Mouse (Mus musculus): ENCODE measurements at regions not wholly inside any gene's neighbourhood (a gene's known extent, or its start where the extent isn't known, plus 50 kb on each side); places are given as distances from the start of the nearest gene placed in this dataset.

GRCm38 (mm10) chr1:45723369-45723768, 71.6 kb upstream of the Wdr75 start:
- intact Hi-C loops (cut with DNase I) = no loop called here
- DNase-seq = no peak

DNA sequence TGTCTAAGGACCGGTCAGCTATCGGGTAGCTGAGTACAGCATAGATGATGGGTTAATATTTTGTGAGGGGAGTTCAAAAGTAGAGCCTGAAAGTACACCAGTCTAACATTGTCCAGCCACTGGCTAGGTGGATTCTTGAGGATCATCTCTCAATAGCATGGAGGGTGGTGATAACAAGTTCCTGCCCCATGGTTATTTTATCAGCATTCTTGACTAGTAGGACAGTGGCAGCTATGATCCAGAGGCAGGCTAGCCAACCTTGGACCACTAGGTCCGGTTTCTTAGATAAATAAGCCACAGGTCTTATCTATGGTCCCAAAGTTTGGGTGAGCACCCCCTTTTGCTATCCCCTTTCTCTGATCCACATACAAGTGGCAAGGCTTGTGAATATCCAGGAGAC, 62.0 kb upstream of the Wdr75 start:
- intact Hi-C loops (cut with DNase I) = no loop called here
- DNase-seq = no peak

- DNase-seq = no peak
- intact Hi-C loops (cut with DNase I) = no loop called here
These were observed 49.8 kb upstream of the Wdr75 start for GRCm38 (mm10) chr1:45745136-45745535.

Measured in heart, postnatal 36 days (tissue).